Mouse (Mus musculus): ENCODE results near the gene Hes7.
"Not testable (repeated sequence)": the region's sequence is repeated elsewhere in the genome, so short reads cannot be mapped to it uniquely, and the experiment has no call there.

The Hes7 gene

DNA sequence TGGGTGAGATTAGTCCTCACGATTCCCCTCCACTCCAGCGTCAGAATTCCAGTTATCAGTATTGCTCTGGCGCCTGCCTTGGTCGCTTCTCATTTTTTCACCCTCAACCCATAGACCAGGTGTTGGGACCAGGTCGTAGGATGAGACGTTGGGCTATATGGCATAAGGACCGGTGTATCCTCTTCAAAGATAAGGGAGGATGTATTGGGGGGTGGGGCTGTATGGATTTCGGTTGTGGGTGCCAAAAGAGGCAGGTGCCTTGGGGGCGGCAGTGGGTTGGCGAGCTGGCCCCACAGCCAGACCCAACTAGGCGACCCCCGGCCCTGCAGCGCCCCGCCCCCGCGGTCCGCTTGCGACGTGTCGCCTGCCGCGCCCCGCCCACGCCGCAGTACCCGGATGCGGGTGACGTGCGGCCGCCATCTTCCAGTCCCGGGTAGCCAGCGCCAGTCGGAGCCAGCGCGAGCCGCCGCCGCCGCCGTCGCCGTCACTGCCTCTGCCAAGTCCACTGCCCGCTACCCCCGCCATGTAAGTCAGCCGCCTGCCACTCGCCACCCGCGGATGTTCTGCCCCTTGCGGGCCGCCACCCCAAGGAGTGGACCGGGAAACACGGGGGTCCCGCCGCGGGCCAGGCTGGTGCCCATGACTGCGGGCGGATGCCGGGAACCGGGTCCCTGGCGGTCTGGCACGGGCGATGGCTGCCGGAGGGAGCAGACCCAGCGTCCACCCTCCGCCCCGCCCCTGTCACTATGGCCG lies 31.9 kb upstream of the Hes7 start, which contains the start of gene Vamp2:
TSS of gene Vamp2 (plus strand) at position 388 of the 753 bp plus-strand sequence.
- DNase-seq: peak; percentile 86 to 91

- DNase-seq: no peak
Measured at GRCm38 (mm10) chr11:69088856-69089615, 31.2 kb upstream of the Hes7 start.

- no peak for DNase-seq
Measured at GRCm38 (mm10) chr11:69089616-69090290, 30.5 kb upstream of the Hes7 start.

DNA sequence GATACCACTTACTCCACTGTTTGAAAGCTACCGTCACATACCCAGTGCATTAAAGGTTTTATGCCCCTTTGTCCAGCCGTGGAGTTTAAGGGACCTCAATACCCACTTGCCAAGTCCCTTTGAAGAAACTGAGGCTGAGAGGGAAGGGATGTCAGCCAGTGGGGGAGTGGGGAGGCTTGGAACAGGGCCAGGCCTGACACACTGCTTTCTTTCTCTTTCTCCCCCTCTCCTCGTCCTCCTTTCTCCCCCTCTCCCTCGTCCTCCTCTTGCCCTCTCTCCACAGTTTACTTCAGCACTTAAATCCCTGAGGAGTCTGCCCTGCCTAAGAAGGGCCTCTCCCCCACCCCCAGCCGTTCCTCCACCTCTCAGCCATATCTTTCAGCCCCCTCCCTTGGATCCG lies 29.8 kb upstream of the Hes7 start:
- no peak for DNase-seq

DNA sequence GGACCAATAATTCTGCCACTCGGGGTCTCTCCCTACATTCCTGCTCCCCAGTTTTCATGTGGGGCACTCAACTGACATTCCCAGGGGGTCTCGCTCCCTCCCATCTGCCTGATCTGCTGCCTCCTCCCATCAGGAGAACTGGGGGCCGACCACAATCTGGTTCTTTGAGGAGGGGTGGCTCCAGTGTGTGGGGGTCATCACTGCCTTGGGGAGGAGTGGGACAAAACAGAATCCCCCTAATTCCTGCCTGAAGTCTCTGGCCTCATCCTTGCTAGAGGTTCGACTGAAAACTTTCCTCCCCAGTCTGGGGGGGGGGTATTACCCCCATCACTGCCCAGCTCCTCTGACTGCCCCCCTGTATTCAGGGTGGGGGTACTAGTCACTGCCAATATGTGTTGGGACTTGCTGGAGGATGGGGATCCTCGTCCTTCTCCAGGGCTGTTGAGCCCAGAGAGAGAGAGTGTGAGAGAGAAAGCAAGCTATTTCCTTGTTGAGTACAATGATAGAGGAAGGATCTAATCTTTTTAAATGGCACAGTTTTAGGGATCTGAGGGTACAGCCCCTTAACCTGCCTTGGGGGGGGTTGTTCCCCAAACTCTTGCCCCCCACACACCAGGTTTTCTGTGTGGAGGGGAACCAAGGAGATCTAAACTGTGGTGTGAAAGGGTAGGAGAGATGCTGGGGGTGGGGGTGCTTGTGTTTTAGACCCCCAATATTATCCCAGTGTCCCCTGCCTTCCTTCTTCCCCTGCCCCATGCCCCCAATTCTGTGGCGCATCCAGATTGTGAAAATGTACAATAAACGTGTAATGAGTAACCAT lies 28.4 kb upstream of the Hes7 start:
- DNase-seq: no peak

DNA sequence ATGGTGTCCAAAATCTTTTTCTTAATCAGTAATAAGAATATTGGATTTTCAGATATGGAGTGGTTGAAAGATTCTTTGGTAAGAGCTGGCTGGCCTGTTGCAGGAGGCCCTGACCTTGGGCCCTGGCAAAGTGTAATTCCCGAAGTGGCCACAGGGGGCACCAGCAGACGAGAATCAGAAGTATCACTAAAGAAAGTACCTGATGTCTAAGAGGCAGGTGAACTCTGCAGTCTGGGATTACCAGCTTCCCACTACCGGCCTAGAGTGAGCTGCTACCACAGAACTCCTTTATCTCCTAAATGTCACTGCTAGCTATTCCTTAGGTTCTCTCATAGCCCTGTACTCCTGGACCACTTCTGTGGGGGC lies 27.8 kb upstream of the Hes7 start:
- peak; percentile 88 to 92 for DNase-seq

GRCm38 (mm10) chr11:69092871-69093270 lies 27.3 kb upstream of the Hes7 start:
- DNase-seq: no peak

- not testable (repeated sequence) for DNase-seq
Measured at GRCm38 (mm10) chr11:69093856-69094255, 26.3 kb upstream of the Hes7 start.

- peak; percentile 100 for DNase-seq
Measured at GRCm38 (mm10) chr11:69094697-69095429, 25.3 kb upstream of the Hes7 start, which contains the start of gene Per1. Gene Per1 (plus strand): TSS chr11:69095217.

GRCm38 (mm10) chr11:69095511-69096231 lies 24.5 kb upstream of the Hes7 start:
- DNase-seq: peak; percentile 72 to 78

GRCm38 (mm10) chr11:69096360-69096986 lies 23.7 kb upstream of the Hes7 start:
- DNase-seq: no peak

- peak; percentile 100 for DNase-seq
Measured at GRCm38 (mm10) chr11:69096987-69097900, 23.0 kb upstream of the Hes7 start.

DNA sequence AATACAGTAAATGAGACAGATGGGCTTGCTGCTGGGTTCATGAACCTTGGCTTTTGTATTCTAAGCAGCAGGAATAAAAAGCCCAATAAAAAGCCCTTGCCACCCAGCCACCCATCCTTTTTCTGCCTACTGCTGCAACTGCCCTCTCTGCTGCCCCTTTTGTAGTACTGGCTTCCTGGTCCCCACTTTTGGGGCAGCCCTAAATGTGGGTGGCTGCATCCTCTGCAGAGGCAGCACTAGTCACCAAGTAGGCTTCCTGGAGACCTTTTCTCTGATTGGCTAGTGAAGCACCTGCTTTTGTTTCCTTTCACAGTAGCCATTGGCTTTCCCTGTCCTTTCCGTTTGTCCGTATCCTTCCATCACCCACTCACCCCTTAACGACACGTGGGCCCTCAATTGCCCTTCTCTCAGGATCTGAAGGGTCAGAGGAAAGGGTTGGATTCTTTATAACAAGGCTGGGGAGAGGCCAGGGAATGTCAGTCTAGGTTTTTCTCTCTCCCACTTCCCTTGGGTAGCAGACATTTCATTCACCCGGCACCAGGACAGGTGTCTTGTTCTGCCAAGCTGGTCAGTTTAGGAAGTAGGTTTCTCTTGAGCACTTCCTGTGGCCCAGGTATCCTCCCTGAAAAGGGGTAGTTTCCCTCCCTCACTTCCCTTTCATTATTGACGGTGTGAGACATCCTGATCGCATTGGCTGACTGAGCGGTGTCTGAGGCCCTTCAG lies 22.0 kb upstream of the Hes7 start:
- no peak for DNase-seq

DNA sequence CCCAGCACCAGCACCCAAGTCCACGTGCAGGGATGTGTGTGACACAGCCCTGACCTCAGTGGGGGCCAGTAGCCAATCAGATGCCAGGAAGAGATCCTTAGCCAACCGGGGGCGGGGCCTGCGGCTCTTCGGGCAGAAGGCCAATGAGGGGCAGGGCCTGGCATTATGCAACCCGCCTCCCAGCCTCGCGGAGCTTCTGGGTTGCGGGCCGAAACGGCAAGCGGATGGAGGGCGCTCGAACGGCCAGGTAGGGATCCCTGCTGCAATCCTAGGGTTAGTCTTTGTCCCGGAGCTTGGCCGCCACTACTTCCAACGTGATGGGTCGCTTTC lies 21.5 kb upstream of the Hes7 start:
- DNase-seq: peak; percentile 98 to 99

DNA sequence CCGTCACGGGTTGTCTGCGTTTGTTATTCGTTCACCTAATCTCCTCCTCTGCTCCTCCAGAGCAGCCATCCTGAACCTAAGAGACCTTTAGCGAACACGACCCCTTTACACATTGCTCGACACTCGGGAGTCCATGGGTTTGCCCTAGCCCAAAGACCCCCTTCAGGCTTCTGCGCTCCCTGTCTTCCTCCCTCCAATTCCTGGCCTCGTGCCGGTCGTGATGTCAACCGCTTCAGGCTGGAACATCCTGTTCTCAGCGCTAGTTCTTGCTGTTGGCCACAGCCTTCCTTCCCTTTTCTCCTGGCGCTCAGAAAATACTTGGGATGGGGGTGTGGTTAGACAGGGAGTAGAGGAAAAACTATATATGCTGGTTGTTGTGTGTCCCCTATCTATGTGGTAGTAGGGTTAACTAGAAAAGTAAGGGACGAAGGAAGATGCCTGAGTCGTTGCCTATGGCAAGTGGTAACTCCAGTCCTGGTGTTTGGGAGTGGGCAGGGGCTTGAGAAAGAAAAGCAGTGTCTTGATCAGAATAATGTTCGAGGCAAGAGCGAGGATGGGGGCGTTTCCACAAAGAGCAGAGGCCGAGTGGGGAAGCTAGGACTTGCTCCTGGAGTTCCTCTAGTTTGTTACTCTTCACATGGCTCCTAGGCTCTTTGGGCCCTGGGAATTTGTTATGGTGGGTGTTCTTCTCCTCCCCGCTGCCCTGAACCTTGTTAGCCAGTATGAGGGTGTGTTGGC lies 20.9 kb upstream of the Hes7 start:
- DNase-seq: peak; percentile 92 to 95

GRCm38 (mm10) chr11:69099915-69100345 lies 20.3 kb upstream of the Hes7 start:
- peak; percentile 96 to 97 for DNase-seq

GRCm38 (mm10) chr11:69100639-69101360 lies 19.4 kb upstream of the Hes7 start:
- DNase-seq: no peak
